Mouse (Mus musculus): Measurements from ENCODE around the gene Lrfn1.

DNA sequence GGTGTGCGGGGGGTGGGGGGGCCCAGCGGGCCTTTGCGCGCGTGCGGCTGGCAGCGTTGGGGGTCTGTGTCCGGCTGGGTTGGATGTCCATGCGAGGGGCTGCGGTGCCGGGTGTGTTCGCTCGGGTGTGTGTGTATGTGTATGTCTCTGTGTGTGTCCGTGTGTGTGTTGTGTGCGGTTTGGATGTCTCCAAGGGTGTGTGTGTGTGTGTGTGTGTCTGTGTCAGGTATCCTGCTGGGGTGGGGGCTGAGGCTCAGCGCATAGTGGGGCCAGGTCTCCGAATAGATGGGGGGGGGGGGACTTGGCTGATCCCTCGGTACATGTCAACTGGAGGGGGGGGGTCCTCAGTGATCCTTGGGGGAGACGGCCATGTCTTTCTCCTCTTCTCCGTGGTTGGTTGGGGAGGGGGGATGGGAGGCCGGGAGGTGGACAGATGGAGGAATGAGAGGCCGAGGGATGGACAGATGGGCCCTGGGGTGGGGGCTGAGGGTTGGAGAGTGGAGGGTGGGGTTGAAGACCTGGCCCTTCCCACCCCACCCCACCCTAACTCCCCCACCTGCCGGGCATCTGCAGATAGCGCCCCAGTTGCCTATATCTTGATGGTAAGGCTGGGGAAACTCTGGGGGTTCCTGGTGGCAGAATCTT, 703 bp downstream of the Lrfn1 start:
- no peak for TF ChIP-seq GATA1 (IDR thresholded peaks at IDR 0.05; ENCODE audit: low read length)
- TF ChIP-seq TAL1 (IDR thresholded peaks at IDR 0.05; ENCODE audit: low read length): no peak
